Mouse (Mus musculus) bone marrow macrophage, adult 2 months (primary cell): Measurements from ENCODE around the gene Fkbp4.

ENCODE experiments used
- CTCF ChIP-seq: IDR thresholded peaks from 2 replicates; pipeline ENCODE4 v1.5.1; 2012; ENCODE audit warnings: low read depth, mild to moderate bottlenecking, low read length, moderate library complexity
- POLR2A ChIP-seq: IDR thresholded peaks from 2 replicates; pipeline ENCODE4 v1.6.1; 2012; ENCODE audit warnings: mild to moderate bottlenecking, low read depth, low read length, borderline replicate concordance

DNA sequence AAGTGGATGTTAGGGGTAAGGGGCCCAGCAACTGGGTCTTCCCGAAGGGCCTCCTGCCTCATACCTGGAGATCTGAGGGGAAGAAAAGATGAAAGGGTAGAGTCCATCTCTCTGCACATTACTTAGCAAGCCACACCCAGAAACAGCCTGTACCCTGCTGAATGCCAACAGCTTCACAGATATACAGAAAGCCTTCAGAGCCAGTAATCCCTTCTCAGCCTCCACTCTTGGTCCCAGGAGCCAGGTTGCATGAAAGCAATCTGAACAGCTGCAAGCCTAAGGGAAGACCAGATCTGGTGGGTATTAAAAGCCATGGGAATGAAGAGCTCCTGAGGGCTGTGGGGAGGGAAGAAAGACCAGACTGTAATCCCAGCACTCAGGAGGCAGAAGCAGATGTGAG is 49.3 kb downstream of the Fkbp4 start:
- TF ChIP-seq POLR2A (no peak), CTCF (no peak)
